Mouse (Mus musculus) CD4-positive, CD25-positive, alpha-beta regulatory T cell, adult 4 months (primary cell): ENCODE data around the gene Fam193b. TPM values are rescaled to one million over a fixed set of nuclear protein-coding genes. Genes with fewer than 3 reads are reported as not detected.
"Not testable (repeated sequence)": the region's sequence is repeated elsewhere in the genome, so short reads cannot be mapped to it uniquely, and the experiment has no call there.

ENCODE experiments used
- ATAC-seq: one replicate; pipeline ENCODE4 v1.8.0; 2017
- polyA plus RNA-seq, 2 experiments: library from polyadenylated mRNA; unstranded; fragments of 100-300 nt; shearing (Covaris generic); gene quantifications; one replicate each; pipeline ENCODE4 v1.2.1; 2017

Gene Fam193b
- polyA plus RNA-seq, result 10 to 100 TPM; 36.3 to 40.2 TPM

GRCm38 (mm10) chr13:55571027-55571751, at the start of gene Fam193b:
TSS of gene Fam193b (minus strand) at chr13:55571120.
- ATAC-seq, result peak; percentile 93

- ATAC-seq, result no peak
Measured at GRCm38 (mm10) chr13:55620275-55620674, 49.4 kb upstream of the Fam193b start.

GRCm38 (mm10) chr13:55619328-55619727, 48.4 kb upstream of the Fam193b start:
- ATAC-seq, result no peak

GRCm38 (mm10) chr13:55613471-55613870, 42.6 kb upstream of the Fam193b start:
- no peak for ATAC-seq

DNA sequence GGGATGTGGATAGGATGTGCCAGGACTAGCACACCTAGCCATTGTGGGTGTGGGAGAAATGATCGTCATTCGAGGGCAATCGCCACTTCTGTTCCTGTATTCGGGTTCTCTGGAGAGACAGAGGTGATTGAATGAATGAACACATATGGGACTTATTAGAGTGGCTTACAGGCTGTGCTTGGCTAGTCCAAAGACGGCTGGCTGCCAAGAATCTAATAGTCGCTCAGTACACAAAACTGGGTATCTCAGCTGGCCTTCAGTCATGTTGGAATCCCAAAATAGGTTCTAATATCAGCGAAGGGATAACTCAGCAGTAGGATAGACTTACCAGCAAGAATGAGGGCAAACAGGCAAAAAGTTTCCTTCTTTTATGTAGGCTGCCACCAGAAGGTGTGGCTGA, 41.1 kb upstream of the Fam193b start:
- ATAC-seq, result no peak

DNA sequence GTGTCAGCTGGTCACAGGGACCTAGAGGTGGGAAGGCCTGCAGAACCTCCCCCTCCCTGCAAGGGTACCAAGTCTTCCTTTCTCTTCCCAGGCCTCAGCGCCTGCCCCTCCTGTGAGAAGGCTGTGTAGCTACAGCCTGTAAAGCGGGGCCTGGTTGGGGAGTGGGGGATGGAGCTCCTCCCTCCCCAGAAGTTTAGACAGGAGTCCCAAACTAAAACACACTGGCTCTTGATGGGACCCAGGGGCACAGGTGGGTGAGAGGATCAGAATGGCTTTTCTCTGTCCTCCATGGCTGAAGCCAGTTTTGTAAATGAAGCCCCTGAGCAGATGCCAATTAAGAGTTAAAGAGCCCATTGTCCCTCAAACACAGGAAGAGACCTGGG, 36.7 kb upstream of the Fam193b start:
- no peak for ATAC-seq

GRCm38 (mm10) chr13:55606899-55607623, 36.1 kb upstream of the Fam193b start:
- no peak for ATAC-seq

DNA sequence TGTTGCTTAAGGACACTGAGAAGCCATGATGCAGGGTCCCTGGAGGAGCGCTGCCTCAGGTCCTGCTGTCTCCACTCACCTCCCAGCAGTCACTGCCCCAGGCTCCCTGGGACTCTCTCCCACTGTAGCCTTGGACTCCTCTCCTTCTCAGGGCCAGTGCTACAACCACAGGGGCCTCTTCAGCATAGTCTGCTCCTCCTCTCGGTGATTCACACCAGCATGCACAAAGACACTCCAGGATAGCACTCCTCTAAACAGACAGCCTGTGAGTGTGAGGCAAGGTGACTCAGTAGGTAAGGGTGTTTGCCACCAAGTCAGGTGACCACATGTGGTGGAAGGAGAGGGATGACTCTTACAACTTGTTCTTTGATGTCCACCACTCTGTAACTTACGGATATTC, 33.7 kb upstream of the Fam193b start:
- no peak for ATAC-seq

GRCm38 (mm10) chr13:55601611-55602010, 30.7 kb upstream of the Fam193b start:
- ATAC-seq, result peak; percentile 31

- peak; percentile 80 for ATAC-seq
Measured at GRCm38 (mm10) chr13:55600657-55601056, 29.7 kb upstream of the Fam193b start.

GRCm38 (mm10) chr13:55599566-55600540, 28.9 kb upstream of the Fam193b start, which contains the start of gene B4galt7:
TSS of gene B4galt7 (plus strand) at chr13:55599896.
- ATAC-seq, result peak; percentile 62

DNA sequence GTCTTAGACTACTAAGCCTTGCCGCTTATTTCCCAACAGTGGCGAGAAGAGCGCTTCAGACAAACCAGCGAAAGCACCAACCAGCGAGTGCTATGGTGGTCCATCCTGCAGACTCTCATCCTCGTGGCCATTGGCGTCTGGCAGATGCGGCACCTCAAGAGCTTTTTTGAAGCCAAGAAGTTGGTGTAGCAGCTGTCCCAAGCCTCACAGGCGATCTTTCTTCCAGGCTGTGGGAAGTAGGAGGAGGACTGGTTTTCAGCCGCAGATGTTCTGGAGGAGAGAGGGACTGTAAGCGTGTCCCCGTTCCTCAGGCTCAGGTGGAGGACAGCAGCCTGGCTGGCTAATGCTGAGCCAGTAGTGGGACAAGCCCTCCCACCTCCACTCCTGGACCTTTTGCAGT, 25.9 kb upstream of the Fam193b start:
- no peak for ATAC-seq

DNA sequence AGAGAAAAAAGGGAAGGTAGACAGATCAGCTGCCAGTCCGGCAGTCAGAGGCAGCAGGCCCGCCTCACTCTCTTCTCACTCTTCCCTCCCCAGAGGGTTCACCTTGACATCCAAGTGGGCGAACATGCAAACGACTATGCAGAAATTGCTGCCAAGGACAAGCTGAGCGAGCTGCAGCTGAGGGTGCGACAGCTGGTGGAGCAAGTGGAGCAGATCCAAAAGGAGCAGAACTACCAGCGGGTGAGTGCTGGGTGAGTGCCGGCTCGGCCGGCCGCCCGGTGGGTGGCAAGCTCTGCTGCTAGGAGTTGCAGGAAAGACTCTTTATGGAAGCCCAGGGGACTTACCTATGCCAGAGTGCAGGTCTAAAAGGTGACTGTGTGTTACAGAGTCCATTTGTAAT, 24.5 kb upstream of the Fam193b start:
- no peak for ATAC-seq

- ATAC-seq, result peak; percentile 9
Measured at GRCm38 (mm10) chr13:55593254-55593747, 22.4 kb upstream of the Fam193b start.

DNA sequence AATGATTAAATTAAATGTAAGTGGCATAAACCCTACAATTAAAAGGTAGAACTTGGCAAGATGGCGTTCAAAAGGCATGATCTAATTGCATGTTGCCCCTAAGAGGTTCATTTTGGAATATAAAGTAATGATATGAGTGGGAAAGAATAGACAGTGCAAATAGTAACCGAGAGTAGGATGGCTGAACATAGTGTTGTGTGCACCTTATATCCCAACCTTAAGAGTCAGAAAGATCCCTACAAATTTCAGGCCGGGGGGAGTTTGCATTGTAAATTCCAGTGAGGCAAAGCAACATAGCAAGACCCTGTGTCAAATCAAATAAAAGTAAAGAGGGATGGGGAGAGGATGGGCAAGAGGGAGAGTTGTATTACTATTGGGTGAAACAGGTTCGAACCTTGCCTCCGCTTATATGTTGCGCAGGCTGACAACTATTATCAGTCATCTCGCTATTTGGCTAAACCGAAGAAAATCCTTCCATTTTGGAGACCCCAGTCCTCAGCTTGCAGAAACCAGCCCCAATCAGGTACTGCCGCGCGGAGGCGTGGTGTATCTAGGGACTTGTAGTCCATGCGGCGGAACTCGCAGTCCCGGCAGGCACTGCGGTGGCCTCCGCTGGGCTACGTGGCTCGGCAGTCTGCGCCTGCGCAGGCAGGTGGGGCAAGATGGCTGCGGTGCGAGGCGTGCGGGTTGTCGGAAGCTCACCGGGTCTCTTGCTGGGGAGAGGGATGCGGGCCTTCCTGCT, 21.8 kb upstream of the Fam193b start:
- ATAC-seq, result peak; percentile 99

DNA sequence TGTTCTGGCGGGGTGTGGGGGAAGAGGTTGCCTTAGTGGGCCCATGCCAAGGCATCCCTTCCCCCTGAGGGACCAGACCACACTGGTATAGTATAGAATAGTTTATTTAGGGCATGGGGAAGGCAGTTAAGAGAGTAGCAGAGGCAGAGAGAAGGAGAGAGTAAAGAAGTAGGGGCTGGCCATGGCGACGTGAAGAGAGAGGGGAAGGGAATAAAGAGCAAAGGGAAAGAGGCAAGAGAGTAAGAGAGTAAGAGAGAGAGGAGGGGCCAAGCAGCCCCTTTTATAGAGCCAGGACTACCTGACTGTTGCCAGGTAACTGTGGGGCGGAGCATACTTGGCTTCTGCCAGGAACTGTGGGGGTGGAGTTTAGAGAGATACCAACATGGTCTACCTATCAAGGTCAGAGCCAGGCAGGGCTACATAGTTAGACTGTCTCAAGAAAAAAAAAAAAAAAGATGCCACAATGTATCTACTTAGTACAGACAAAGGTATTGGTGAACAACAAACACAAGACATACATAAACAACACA, 21.1 kb upstream of the Fam193b start:
- ATAC-seq, result no peak

DNA sequence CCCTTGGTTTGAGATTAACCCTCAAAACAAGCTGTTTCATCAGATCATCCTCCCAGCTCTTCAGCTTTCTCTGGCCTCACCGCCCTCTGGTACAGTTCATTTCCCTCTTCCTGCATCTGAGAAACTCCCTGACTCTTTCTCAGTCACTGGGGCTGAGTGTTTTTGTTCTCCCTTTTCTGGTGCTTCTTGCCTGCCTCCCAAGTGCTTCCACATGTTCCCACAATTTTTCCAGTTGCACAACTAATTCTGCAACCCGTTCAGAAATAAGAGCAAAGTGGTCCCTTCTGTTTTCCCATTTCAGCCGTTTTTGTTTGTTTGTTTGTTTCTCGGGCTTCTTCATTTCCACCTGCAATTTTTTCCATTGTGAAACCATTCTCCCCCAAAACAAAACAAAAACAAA, 7.2 kb upstream of the Fam193b start:
- ATAC-seq, result no peak

DNA sequence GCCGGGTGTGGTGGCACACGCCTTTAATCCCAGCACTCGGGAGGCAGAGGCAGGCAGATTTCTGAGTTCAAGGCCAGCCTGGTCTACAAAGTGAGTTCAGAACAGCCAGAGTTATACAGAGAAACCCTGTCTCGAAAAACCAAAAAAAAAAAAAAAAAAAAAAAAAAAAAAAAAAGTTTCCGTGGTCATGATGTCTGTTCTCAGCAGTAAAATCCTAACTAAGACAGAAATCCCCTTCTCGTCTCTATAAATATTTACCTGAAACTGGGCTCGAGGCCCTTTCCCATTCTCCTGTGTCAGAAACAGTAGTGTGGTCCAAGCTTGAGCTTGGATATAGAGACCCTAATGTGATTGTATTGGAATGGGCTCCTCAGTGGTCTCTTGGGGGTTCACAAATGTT, 6.0 kb upstream of the Fam193b start:
- ATAC-seq, result not testable (repeated sequence)

- ATAC-seq, result no peak
Measured at GRCm38 (mm10) chr13:55575932-55576331, 5.0 kb upstream of the Fam193b start.

GRCm38 (mm10) chr13:55574321-55574720, 3.4 kb upstream of the Fam193b start:
- no peak for ATAC-seq

- no peak for ATAC-seq
Measured at GRCm38 (mm10) chr13:55573432-55573831, 2.5 kb upstream of the Fam193b start, which contains the start of gene Tmed9. TSS of gene Tmed9 (plus strand) at chr13:55573732.

- ATAC-seq, result no peak
Measured at GRCm38 (mm10) chr13:55571977-55572376, 1.1 kb upstream of the Fam193b start.
